Mouse (Mus musculus) midbrain, embryonic 16.5 days (tissue): ENCODE measurements around the gene Cwc25. TPM values are rescaled to one million over a fixed set of nuclear protein-coding genes. Genes with fewer than 3 reads are reported as not detected.

Experiments
- ATAC-seq: fragments of 200-750 bp; cut with Nextera tagmentation; 2 replicates; pipeline ENCODE4 v1.8.0; 2017; ENCODE audit warnings: moderate TSS enrichment
- H3K27ac ChIP-seq: fragments of 300-500 bp; sonication (generic); 2 replicates; pipeline ENCODE4 v1.5.1; 2014; ENCODE audit warnings: mild to moderate bottlenecking, low read length, mixed read lengths
- H3K27me3 ChIP-seq: fragments of 300-500 bp; sonication (generic); 2 replicates; pipeline ENCODE4 v1.6.1; 2014; ENCODE audit warnings: low read depth, low read length, mixed read lengths; ENCODE audit not compliant: control insufficient read depth, insufficient read depth
- H3K36me3 ChIP-seq: fragments of 300-500 bp; sonication (generic); 2 replicates; pipeline ENCODE4 v1.6.1; 2014; ENCODE audit warnings: mild to moderate bottlenecking, low read length, moderate library complexity, mixed read lengths; ENCODE audit not compliant: control insufficient read depth, insufficient read depth
- H3K4me1 ChIP-seq: fragments of 300-500 bp; sonication (generic); 2 replicates; pipeline ENCODE4 v1.6.1; 2014; ENCODE audit warnings: mild to moderate bottlenecking, low read length, mixed read lengths; ENCODE audit not compliant: control insufficient read depth, insufficient read depth
- H3K4me2 ChIP-seq: fragments of 300-500 bp; sonication (generic); 2 replicates; pipeline ENCODE4 v1.6.1; 2014; ENCODE audit warnings: mild to moderate bottlenecking, low read length, mixed read lengths
- H3K4me3 ChIP-seq: fragments of 300-500 bp; sonication (generic); 2 replicates; pipeline ENCODE4 v1.5.1; 2014; ENCODE audit warnings: low read depth, mild to moderate bottlenecking, low read length, moderate library complexity, mixed read lengths
- H3K9ac ChIP-seq: fragments of 300-500 bp; sonication (generic); 2 replicates; pipeline ENCODE4 v1.6.1; 2014; ENCODE audit warnings: low read depth, low read length, mixed read lengths
- H3K9me3 ChIP-seq: fragments of 300-500 bp; sonication (generic); replicated peaks from 2 replicates; pipeline ENCODE4 v1.6.1; 2014; ENCODE audit warnings: mild to moderate bottlenecking, low read length, mixed read lengths; ENCODE audit not compliant: control insufficient read depth, poor library complexity, severe bottlenecking
- WGBS: fragments of 180-500 bp; shearing (Covaris S2); extraction: QIAGEN DNeasy Blood & Tissue Kit; methylation state at CpG from one replicate; pipeline ENCODE4 v1.1.7; 2014; 5-methylcytosine and 5-hydroxymethylcytosine counted together
- polyA plus RNA-seq: library from polyadenylated mRNA; unstranded; fragments of >200 nt; fragmentation: Nextera tagmentation; extraction: Ambion mirVana; gene quantifications from 2 replicates; pipeline ENCODE4 v1.2.1, GENCODE M21; 2015

Gene Cwc25
- polyA plus RNA-seq, 1 experiment from 2014 or later = 15.9 TPM

DNA sequence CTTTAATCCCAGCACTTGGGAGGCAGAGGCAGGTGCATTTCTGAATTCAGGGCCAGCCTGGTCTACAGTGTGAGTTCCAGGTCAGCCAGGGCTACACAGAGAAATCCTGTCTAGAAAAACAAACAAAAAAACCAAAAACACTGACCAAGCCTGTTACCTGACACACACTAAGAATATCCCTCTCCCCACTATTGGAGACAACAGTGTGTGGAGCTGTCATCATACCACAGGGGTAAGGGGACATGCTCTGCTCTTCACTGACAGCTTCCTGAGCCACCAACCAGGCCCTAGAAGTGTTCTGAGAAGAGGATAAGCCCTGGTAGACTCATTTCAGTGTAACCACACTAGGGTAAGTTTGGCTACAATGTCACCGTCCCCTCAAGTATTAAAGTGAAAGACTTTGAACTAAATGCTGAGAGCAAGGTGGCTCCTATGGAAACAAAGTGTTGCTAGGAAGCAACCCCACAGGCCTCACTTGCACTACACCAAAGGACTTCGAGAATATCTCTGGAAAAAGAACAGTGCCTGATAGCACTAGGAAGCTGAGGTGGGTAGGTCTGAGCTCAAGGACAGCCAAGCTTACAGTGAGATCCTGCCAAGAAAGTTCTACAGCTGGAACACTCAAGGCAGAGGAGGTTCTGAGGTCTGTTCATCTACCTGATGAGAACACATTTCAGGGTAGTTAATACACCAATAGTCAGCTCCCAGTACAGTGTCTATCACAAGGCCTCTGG is 13.8 kb upstream of the Cwc25 start:
- WGBS = 76% methylated on average over 2 of the region's 2 CpGs
- H3K27me3 ChIP-seq = no peaks in the 10 kb centered on the region
- no peak overlapping the region for H3K27ac ChIP-seq
- no peaks in the 10 kb centered on the region for H3K9me3 ChIP-seq
- peaks cover 18% of the 10 kb centered on the region for H3K4me1 ChIP-seq
- ATAC-seq = no peak
- no peak overlapping the region for H3K4me3 ChIP-seq
- H3K9ac ChIP-seq = no peak overlapping the region
- peak overlapping the region; percentile 82; the same call in 1 of the 2 replicates for H3K4me2 ChIP-seq
- peaks cover 34% of the 10 kb centered on the region for H3K36me3 ChIP-seq

DNA sequence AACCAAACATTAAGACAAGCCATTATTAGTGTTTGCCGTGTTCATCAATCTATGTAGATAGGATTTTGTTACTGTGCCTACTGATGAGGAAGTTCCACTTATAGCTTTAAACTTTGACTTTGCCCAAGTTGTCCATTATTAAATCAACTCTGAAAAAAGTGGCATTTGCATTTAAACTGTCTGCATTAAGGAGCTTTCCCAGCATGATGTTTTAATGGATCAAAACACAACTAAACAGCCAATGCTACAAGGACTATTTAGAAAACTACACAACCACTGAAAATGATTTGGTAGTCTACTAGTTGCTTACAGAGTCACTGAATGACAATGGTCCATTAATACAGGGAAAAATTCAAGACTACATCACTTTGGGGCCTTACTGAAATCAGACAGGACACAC is 12.6 kb upstream of the Cwc25 start:
- Histone ChIP-seq H3K36me3 (peaks cover 35% of the 10 kb centered on the region), H3K9ac (no peak overlapping the region), H3K4me2 (no peak overlapping the region), H3K27me3 (no peaks in the 10 kb centered on the region), H3K27ac (no peak overlapping the region), H3K4me1 (peaks cover 18% of the 10 kb centered on the region), H3K9me3 (no peaks in the 10 kb centered on the region), H3K4me3 (no peak overlapping the region)
- no peak for ATAC-seq
- 95% methylated on average over 1 of the region's 1 CpGs for WGBS

DNA sequence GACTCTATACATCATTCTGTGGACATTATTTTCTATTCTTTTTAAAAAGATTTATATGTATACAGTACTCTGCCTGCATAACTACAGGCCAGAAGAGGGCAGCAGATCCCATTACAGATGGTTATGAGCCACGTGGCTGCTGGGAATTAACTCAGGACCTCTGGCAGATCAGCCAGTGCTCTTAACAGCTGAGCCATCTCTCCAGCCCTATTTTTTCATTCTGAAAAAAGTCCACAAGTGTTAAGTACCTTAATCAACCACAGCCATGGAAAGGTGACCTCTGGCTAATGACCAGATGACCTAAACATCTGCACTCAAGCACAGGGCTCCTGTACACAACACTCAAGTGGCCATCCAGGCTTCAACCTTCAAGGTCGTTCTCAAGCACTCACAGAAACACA is 10.8 kb upstream of the Cwc25 start:
- Histone ChIP-seq H3K4me2 (no peak overlapping the region), H3K4me3 (no peak overlapping the region), H3K9me3 (no peaks in the 10 kb centered on the region), H3K27ac (no peak overlapping the region), H3K9ac (no peak overlapping the region), H3K4me1 (peaks cover 18% of the 10 kb centered on the region), H3K36me3 (peaks cover 35% of the 10 kb centered on the region), H3K27me3 (no peaks in the 10 kb centered on the region)
- 43% methylated on average over 2 of the region's 2 CpGs for WGBS
- ATAC-seq = no peak

DNA sequence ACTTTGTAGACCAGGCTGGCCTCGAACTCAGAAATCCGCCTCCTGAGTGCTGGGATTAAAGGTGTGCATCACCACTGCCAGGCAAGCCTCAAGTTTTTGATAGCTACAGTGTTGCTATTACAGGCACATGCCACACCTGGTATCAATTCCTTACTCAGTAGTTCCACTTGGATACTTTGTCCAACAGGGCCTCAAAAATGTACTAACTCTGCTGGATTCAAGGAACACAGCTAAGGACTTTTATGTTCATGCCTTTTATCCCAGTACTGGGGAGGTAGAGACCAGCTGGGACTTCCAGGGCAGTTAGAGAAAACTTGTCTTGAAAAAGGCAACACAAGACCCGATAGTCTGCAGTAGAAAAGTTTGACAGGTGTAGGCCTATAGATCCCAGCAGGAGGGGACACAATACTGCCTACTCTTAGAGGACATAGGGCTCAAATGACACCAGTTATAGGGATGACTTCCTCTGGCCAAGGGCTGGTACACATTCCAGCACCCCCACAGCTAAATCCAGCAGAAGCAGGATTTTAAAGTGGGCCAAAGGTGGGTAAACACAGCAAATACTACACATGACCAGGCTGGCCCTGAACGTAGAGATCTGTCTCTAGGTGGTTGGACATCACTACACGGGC is 10.3 kb upstream of the Cwc25 start:
- H3K4me3 ChIP-seq = no peak overlapping the region
- H3K4me1 ChIP-seq = peaks cover 18% of the 10 kb centered on the region
- no peak overlapping the region for H3K4me2 ChIP-seq
- no peaks in the 10 kb centered on the region for H3K9me3 ChIP-seq
- 58% methylated on average over 5 of the region's 5 CpGs for WGBS
- H3K36me3 ChIP-seq = peaks cover 35% of the 10 kb centered on the region
- H3K27me3 ChIP-seq = no peaks in the 10 kb centered on the region
- ATAC-seq = peak; percentile 25; the same call in 1 of the 2 replicates
- no peak overlapping the region for H3K9ac ChIP-seq
- no peak overlapping the region for H3K27ac ChIP-seq

DNA sequence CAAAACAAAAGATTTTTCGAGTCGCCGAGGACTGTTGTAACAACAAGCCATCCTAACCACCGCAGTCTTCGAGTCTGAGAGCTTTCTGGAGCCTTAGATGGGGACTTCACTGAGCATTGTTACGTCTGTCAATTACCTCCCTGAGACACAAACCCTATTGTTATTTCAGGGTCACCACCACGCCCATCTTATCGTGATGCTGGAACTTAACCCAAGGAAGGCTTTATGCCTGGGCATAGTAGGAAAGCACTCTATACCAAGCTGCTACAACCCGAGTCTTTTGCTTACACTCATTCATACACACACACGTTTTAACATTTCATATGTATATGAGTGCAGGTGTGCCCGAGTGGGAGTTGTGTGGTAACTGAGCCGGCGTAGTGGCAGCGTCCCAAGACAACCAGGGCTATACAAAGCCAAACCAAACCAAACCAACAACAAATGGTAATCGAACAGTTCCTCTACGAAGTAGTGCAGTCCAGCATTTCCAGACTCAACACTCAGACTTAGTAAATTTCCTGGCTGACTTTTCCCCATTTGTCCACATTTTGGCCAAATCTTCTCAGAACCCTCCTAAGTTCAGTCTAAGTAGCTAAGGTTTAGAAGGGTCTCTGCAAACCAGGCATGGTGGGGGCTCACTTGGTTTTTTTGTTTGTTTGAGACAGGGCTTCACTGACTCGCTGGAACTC is 9.6 kb upstream of the Cwc25 start, which contains the start of gene 1700001P01Rik:
TSS of gene 1700001P01Rik (minus strand) at position 111 of the 689 bp plus-strand sequence.
- H3K4me1 ChIP-seq = peaks cover 13% of the 10 kb centered on the region
- H3K36me3 ChIP-seq = peaks cover 35% of the 10 kb centered on the region
- WGBS = 45% methylated on average over 17 of the region's 17 CpGs
- ATAC-seq = no peak
- H3K27me3 ChIP-seq = no peaks in the 10 kb centered on the region
- H3K27ac ChIP-seq = no peak within 1 kb of the TSS
- H3K4me3 ChIP-seq = no peak within 1 kb of the TSS
- H3K9ac ChIP-seq = no peak within 1 kb of the TSS
- H3K4me2 ChIP-seq = no peak within 1 kb of the TSS
- H3K9me3 ChIP-seq = no peaks in the 10 kb centered on the region

DNA sequence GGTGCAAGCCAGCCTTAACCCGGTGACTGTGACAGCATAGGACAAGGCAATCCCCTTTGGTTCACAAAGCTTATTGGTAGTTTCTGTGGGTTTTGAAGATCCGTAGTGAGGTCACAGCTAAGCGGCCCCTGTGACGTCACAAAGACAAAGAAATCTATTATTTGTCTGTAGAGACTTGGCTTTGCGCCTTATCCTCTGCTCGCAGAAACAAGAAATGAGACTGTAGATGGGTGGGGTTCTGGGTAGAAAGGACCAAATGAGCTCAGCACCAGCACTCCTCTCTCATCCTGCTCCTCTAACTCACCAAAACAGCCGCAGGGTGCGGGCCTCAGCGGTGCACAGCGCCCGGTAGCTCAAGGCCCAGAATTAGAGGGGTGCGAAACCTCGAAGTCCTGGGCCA is 8.8 kb upstream of the Cwc25 start:
- H3K27ac ChIP-seq = no peak overlapping the region
- peaks cover 5% of the 10 kb centered on the region for H3K4me1 ChIP-seq
- H3K9me3 ChIP-seq = no peaks in the 10 kb centered on the region
- H3K9ac ChIP-seq = no peak overlapping the region
- H3K4me3 ChIP-seq = no peak overlapping the region
- 77% methylated on average over 13 of the region's 13 CpGs for WGBS
- H3K36me3 ChIP-seq = peaks cover 33% of the 10 kb centered on the region
- no peaks in the 10 kb centered on the region for H3K27me3 ChIP-seq
- H3K4me2 ChIP-seq = no peak overlapping the region
- no peak for ATAC-seq

DNA sequence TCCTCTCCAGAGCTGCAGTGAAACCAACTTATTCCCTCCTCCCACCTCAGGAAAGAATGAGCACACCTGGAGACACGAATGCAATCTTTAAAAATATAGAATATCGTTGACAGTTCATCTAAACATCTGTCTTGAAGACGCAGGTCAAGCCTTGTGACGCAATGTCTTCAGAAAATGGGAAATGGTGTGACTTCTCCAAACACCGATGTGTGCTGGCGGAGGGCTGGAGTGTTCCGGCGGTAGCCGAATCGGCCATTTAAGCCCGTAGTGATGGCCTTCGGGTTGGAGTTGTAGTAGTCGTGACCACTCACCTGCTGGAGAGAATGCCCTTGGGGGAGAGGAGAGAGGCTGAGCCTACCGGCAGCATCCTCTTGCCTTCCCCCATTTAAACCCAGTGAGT is 5.1 kb upstream of the Cwc25 start:
- WGBS = 78% methylated on average over 14 of the region's 14 CpGs
- H3K4me2 ChIP-seq = no peak overlapping the region
- H3K4me1 ChIP-seq = no peaks in the 10 kb centered on the region
- H3K27ac ChIP-seq = no peak overlapping the region
- no peak overlapping the region for H3K4me3 ChIP-seq
- no peaks in the 10 kb centered on the region for H3K9me3 ChIP-seq
- ATAC-seq = no peak
- H3K27me3 ChIP-seq = no peaks in the 10 kb centered on the region
- no peak overlapping the region for H3K9ac ChIP-seq
- peaks cover 5% of the 10 kb centered on the region; the same call in 1 of the 2 replicates for H3K36me3 ChIP-seq

DNA sequence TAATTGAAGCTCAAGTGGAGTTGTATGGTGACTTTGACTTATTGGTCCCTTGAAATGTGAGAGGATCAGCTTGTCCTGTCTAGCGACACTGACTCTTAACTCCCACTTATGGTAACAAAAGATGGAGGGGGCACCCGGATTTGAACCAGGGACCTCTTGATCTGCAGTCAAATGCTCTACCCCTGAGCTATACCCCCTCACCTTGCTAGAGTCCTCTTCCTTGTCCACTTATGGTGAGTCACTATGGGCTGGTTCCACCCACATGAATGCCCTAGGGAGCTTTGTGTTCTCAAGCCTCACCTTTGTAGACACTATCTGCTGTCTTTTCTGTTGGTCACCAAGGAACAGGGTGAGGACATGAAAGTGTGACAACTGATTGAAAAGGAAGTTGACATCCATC is 3.3 kb upstream of the Cwc25 start:
- H3K4me2 ChIP-seq = no peak overlapping the region
- H3K4me1 ChIP-seq = peaks cover 10% of the 10 kb centered on the region
- H3K27me3 ChIP-seq = no peaks in the 10 kb centered on the region
- no peaks in the 10 kb centered on the region for H3K9me3 ChIP-seq
- ATAC-seq = no peak
- no peak overlapping the region for H3K27ac ChIP-seq
- WGBS = 35% methylated on average over 2 of the region's 2 CpGs
- H3K4me3 ChIP-seq = no peak overlapping the region
- H3K9ac ChIP-seq = no peak overlapping the region
- H3K36me3 ChIP-seq = no peaks in the 10 kb centered on the region

DNA sequence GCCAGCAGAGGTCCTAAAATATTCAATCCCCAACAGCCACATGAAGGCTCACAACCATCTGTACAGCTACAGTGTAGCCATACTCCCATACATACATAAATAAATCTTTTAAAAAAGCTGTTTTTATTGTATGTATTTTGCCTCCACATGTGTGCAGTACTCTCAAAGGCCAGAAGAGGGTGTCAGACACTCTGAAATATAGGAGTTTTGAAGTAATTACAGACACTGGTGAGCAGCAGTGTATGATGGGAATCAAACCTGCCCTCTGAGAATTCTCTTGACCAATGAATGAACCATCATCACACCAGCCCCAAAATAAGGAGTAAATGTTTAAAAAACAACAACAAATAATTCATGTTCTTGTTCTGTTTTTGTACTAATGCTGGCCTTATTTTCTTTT is 4.7 kb downstream of the Cwc25 start:
- H3K9me3 ChIP-seq = no peaks in the 10 kb centered on the region
- H3K9ac ChIP-seq = no peak overlapping the region
- no peaks in the 10 kb centered on the region for H3K27me3 ChIP-seq
- H3K4me2 ChIP-seq = no peak overlapping the region
- no peak overlapping the region for H3K27ac ChIP-seq
- no peak for ATAC-seq
- peaks cover 10% of the 10 kb centered on the region for H3K4me1 ChIP-seq
- H3K4me3 ChIP-seq = no peak overlapping the region
- peaks cover 9% of the 10 kb centered on the region for H3K36me3 ChIP-seq
